ENCODE assay signal across 13 mouse cellular contexts in genomic region chr2:103902777-103903176, GRCm38 (mm10). TPM values are rescaled to one million over a fixed set of nuclear protein-coding genes. Genes with fewer than 3 reads are reported as not detected.
DNase-seq lines count a peak whose midpoint lies in the region; ATAC-seq and TF ChIP-seq lines count a peak whose summit lies in the region.
"Had no signal": no experiment of that assay in that cellular context is flagged by ENCODE, and none has a peak within 500 bp of the region (broad histone marks: within the 10 kb centered on the region; RNA-seq: fewer than 3 reads in every experiment).

No protein-coding gene starts in this region.

- H3K9me3 ChIP-seq in embryonic facial prominence, embryonic 12.5 days, result no peaks in the 10 kb centered on the region
- no peaks in the 10 kb centered on the region for H3K9me3 ChIP-seq in embryonic facial prominence, embryonic 10.5 days
- no peaks in the 10 kb centered on the region for H3K9me3 ChIP-seq in hindbrain, embryonic 13.5 days
- no peaks in the 10 kb centered on the region for H3K9me3 ChIP-seq in hindbrain, embryonic 11.5 days (ENCODE audit: control insufficient read depth, low read length)
- no peaks in the 10 kb centered on the region for H3K9me3 ChIP-seq in liver, embryonic 13.5 days (replicated peaks)
- H3K9me3 ChIP-seq: heart, embryonic 12.5 days; intestine, embryonic 15.5 days had no signal

- no peak for TF ChIP-seq CTCF in left cerebral cortex, adult 2 months (IDR thresholded peaks at IDR 0.05)

- no peaks in the 10 kb centered on the region for H3K27me3 ChIP-seq in embryonic facial prominence, embryonic 12.5 days
- H3K27me3 ChIP-seq in embryonic facial prominence, embryonic 10.5 days (replicated peaks; ENCODE audit: low read depth, poor library complexity, severe bottlenecking), result no peaks in the 10 kb centered on the region; the same call in none of the 2 replicates
- 0 out of 2 replicates have a peak, but pooled peaks cover 4% of the 10 kb centered on the region for H3K27me3 ChIP-seq in hindbrain, embryonic 13.5 days
- H3K27me3 ChIP-seq in hindbrain, embryonic 11.5 days (ENCODE audit: control insufficient read depth, insufficient read depth, low read length), result no peaks in the 10 kb centered on the region
- H3K27me3 ChIP-seq in liver, embryonic 13.5 days, result no peaks in the 10 kb centered on the region
- H3K27me3 ChIP-seq: intestine, embryonic 15.5 days had no signal

- H3K9ac ChIP-seq in embryonic facial prominence, embryonic 12.5 days, result no peak overlapping the region
- H3K9ac ChIP-seq in hindbrain, embryonic 13.5 days, result no peak overlapping the region
- H3K9ac ChIP-seq in hindbrain, embryonic 11.5 days (ENCODE audit: low read depth, low read length), result no peak overlapping the region
- peak overlapping the region; percentile 37 for H3K9ac ChIP-seq in liver, embryonic 13.5 days
- H3K9ac ChIP-seq: heart, embryonic 12.5 days; intestine, embryonic 15.5 days had no signal

- no peak overlapping the region for H3K4me2 ChIP-seq in embryonic facial prominence, embryonic 12.5 days (replicated peaks)
- H3K4me2 ChIP-seq in hindbrain, embryonic 13.5 days, result no peak overlapping the region
- no peak overlapping the region for H3K4me2 ChIP-seq in hindbrain, embryonic 11.5 days (replicated peaks; ENCODE audit: low read depth, low read length)
- 0 out of 2 replicates have a peak overlapping the region, but pooled peaks have one; percentile 57 for H3K4me2 ChIP-seq in liver, embryonic 13.5 days
- H3K4me2 ChIP-seq: heart, embryonic 12.5 days; intestine, embryonic 15.5 days had no signal

- no peak for ATAC-seq in embryonic facial prominence, embryonic 12.5 days (ENCODE audit: insufficient number of reproducible peaks, insufficient read depth, low FRiP score, low TSS enrichment)
- peak; percentile 67; the same call in 1 of the 2 replicates for ATAC-seq in hindbrain, embryonic 13.5 days (ENCODE audit: low FRiP score)
- no peak for ATAC-seq in hindbrain, embryonic 11.5 days (ENCODE audit: low FRiP score)
- ATAC-seq in erythroblast, adult 5-6 weeks (replicated peaks; ENCODE audit: low FRiP score, poor library complexity, severe bottlenecking), result 0 out of 2 replicates have a peak, but pooled peaks have one; percentile 1
- ATAC-seq in liver, embryonic 13.5 days (ENCODE audit: low read depth), result no peak
- ATAC-seq: intestine, embryonic 15.5 days had no signal

- H3K4me3 ChIP-seq in embryonic facial prominence, embryonic 12.5 days, result no peak overlapping the region
- no peak overlapping the region for H3K4me3 ChIP-seq in embryonic facial prominence, embryonic 10.5 days
- H3K4me3 ChIP-seq in hindbrain, embryonic 13.5 days, result no peak overlapping the region
- H3K4me3 ChIP-seq in hindbrain, embryonic 11.5 days (ENCODE audit: low read depth, low read length), result no peak overlapping the region
- H3K4me3 ChIP-seq in liver, embryonic 13.5 days (replicated peaks), result no peak overlapping the region
- no peak overlapping the region for H3K4me3 ChIP-seq in left cerebral cortex, adult 2 months
- H3K4me3 ChIP-seq: heart, embryonic 12.5 days; intestine, embryonic 15.5 days had no signal

- intact Hi-C loops in left cerebral cortex, adult 2 months (cut with DNase I), result loop anchor here (5.0 kb wide), 1 partner anchor 40 kb away; no protein-coding TSS in a partner anchor

- DNase-seq in embryonic facial prominence, embryonic 10.5 days (ENCODE audit: low spot score), result no peak
- DNase-seq in hindbrain, embryonic 11.5 days (ENCODE audit: low spot score), result no peak
- DNase-seq in liver, embryonic 13.5 days, result no peak
- DNase-seq in left cerebral cortex, adult 2 months (ENCODE audit: extremely low spot score in 1 of 2, low spot score in 2 of 2), result no peak
- no peak for DNase-seq in lung, postnatal 36 days
- DNase-seq: adrenal gland, adult 2 months; cerebellum, adult 9-10 months; heart, postnatal 14 days had no signal

- H3K4me1 ChIP-seq in embryonic facial prominence, embryonic 12.5 days, result peaks cover 9% of the 10 kb centered on the region; the same call in 1 of the 2 replicates
- peaks cover 37% of the 10 kb centered on the region for H3K4me1 ChIP-seq in embryonic facial prominence, embryonic 10.5 days
- peaks cover 27% of the 10 kb centered on the region for H3K4me1 ChIP-seq in hindbrain, embryonic 13.5 days (replicated peaks)
- H3K4me1 ChIP-seq in hindbrain, embryonic 11.5 days (replicated peaks; ENCODE audit: control insufficient read depth, insufficient read depth, low read length), result no peaks in the 10 kb centered on the region
- H3K4me1 ChIP-seq in liver, embryonic 13.5 days (replicated peaks), result peaks cover 86% of the 10 kb centered on the region
- H3K4me1 ChIP-seq: intestine, embryonic 15.5 days had no signal

- no peaks in the 10 kb centered on the region for H3K36me3 ChIP-seq in embryonic facial prominence, embryonic 12.5 days
- H3K36me3 ChIP-seq in embryonic facial prominence, embryonic 10.5 days (replicated peaks), result no peaks in the 10 kb centered on the region
- no peaks in the 10 kb centered on the region for H3K36me3 ChIP-seq in hindbrain, embryonic 13.5 days
- H3K36me3 ChIP-seq in hindbrain, embryonic 11.5 days (ENCODE audit: control insufficient read depth, insufficient read depth, low read length), result no peaks in the 10 kb centered on the region
- H3K36me3 ChIP-seq in liver, embryonic 13.5 days, result peaks cover 10% of the 10 kb centered on the region; the same call in 1 of the 2 replicates
- H3K36me3 ChIP-seq: heart, embryonic 12.5 days; intestine, embryonic 15.5 days had no signal

- peak overlapping the region; percentile 17; the same call in 1 of the 2 replicates for H3K27ac ChIP-seq in embryonic facial prominence, embryonic 12.5 days
- no peak overlapping the region for H3K27ac ChIP-seq in embryonic facial prominence, embryonic 10.5 days (replicated peaks)
- H3K27ac ChIP-seq in hindbrain, embryonic 13.5 days, result peak overlapping the region; percentile 52; the same call in 1 of the 2 replicates
- no peak overlapping the region for H3K27ac ChIP-seq in hindbrain, embryonic 11.5 days (ENCODE audit: low read depth, low read length)
- H3K27ac ChIP-seq in liver, embryonic 13.5 days, result peak overlapping the region; percentile 86
- H3K27ac ChIP-seq in left cerebral cortex, adult 2 months, result no peak overlapping the region
- H3K27ac ChIP-seq: intestine, embryonic 15.5 days had no signal

- WGBS in embryonic facial prominence, embryonic 12.5 days, result 68% methylated on average over 11 of the region's 11 CpGs
- WGBS in embryonic facial prominence, embryonic 10.5 days, result 68% methylated on average over 11 of the region's 11 CpGs
- WGBS in hindbrain, embryonic 13.5 days, result 49% methylated on average over 11 of the region's 11 CpGs
- 62% methylated on average over 11 of the region's 11 CpGs for WGBS in hindbrain, embryonic 11.5 days
- WGBS in liver, embryonic 13.5 days (ENCODE audit: insufficient replicate concordance), result 70% methylated on average over 11 of the region's 11 CpGs

RNA-seq across cellular contexts. Expression of gene Lmo2, which starts 55.0 kb away (rescaled TPM):
- 17.8 and 19.6 TPM in 2 replicates for polyA plus RNA-seq in embryonic facial prominence, embryonic 12.5 days (2016; fragmentation: Nextera tagmentation; extraction: Ambion mirVana)
- polyA plus RNA-seq in embryonic facial prominence, embryonic 10.5 days (2016; fragmentation: Nextera tagmentation; extraction: Ambion mirVana), result 13.7 and 15.7 TPM in 2 replicates
- 34.1 and 42.3 TPM in 2 replicates for polyA plus RNA-seq in hindbrain, embryonic 13.5 days (2015; fragmentation: Nextera tagmentation; extraction: Ambion mirVana)
- polyA plus RNA-seq in hindbrain, embryonic 11.5 days (2014; fragmentation: Nextera tagmentation; extraction: Ambion mirVana), result 21.3 and 23.9 TPM in 2 replicates
- 827 TPM in 2 replicates for total RNA-seq in erythroblast, adult 5-6 weeks (2015; ENCODE audit: low replicate concordance)
- total RNA-seq in erythroblast, adult 5-6 weeks (2017; ENCODE audit: low replicate concordance), result 564 and 619 TPM in 2 replicates
- 156 and 167 TPM in 2 replicates for polyA plus RNA-seq in liver, embryonic 13.5 days (2015; fragmentation: Nextera tagmentation; extraction: Ambion mirVana)
- 10 to 100 TPM; 13.4 to 13.7 TPM for total RNA-seq in left cerebral cortex, adult 2 months (2021)

Comparison
In these comparisons a context has a peak if more than half of its experiments do, and no peak if none do; other contexts are left out.
1. ATAC-seq: peak in hindbrain, embryonic 13.5 days (single experiment) and erythroblast, adult 5-6 weeks (single experiment); none in embryonic facial prominence, embryonic 12.5 days (single experiment), hindbrain, embryonic 11.5 days (single experiment) and liver, embryonic 13.5 days (single experiment).
2. H3K27ac ChIP-seq: peak in embryonic facial prominence, embryonic 12.5 days (single experiment), hindbrain, embryonic 13.5 days (single experiment) and liver, embryonic 13.5 days (single experiment); none in embryonic facial prominence, embryonic 10.5 days (single experiment), hindbrain, embryonic 11.5 days (single experiment) and left cerebral cortex, adult 2 months (single experiment).